Mouse (Mus musculus) adrenal gland, postnatal 14 days (tissue): Measurements from ENCODE around the gene Acin1. TPM values are rescaled to one million over a fixed set of nuclear protein-coding genes. Genes with fewer than 3 reads are reported as not detected.

ENCODE experiments used
- DNase-seq: peaks from one replicate; pipeline ENCODE4 v3.0.0; 2021; ENCODE audit warnings: mixed read lengths
- total RNA-seq: library from RNA; stranded (reverse); gene quantifications from 2 replicates; pipeline ENCODE4 v1.2.3, GENCODE M21; 2021

Acin1 gene
- total RNA-seq, 1 experiment from 2014 or later = 168 TPM

DNA sequence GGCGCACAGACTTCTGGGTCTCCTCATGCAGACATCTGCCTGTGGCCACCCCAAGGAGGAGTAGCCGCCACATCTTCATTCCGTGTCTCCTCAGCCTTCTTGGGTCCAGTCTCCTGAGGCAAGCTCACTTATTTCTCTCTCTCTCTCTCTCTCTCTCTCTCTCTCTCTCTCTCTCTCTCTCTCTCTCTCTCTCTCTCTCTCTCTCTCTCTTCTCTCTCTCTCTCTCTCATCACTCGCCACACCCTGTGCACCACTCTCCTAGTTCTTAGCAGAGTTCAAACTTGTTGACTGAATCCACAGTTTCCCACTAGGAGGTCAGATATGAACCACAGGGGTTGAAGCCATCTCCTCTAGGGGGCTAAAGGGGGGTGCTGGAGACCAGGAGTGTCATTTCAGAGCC lies 12.0 kb upstream of the Acin1 start, which contains the start of gene Gm29776:
Gm29776 (minus strand) TSS at position 101 of the 400 bp plus-strand sequence.
- no peak for DNase-seq

DNA sequence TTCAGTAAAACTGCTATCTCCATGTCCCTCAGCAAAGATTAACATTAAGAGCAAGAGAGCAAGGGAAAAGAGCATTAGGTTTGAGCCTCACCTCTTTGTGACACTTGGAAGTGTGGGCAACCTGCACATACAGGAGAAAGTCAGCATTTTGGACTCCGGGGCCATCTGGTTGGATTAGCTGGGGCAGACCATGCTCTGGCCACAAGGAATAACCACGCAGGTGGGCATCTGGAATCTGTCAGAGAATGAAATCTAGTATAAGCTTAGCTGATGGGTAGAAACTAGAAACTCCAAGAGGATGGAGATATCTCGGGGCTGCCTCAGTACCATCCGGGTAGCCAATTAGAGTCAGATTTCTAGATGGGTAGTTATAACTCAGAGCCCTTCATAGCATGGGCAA lies 10.0 kb upstream of the Acin1 start:
- no peak for DNase-seq

DNA sequence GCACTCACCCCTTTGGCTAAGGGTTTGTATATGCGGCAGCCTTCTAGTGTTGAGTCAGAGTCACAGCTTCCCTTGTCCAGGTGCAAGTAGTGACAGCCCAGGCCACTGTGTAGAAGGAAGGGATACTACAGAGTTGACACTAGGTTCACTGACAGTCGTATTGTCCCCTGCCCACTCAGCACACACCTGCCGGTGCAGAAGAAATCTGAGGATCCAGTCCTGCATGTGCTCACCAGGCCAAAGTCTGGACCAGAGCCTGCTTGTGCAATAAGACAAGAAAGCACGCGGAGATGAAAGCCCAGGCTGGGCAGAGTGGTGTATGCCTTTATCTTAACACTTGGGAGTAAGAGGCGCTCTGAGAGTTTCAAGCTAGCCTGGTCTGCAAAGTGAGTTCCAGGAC lies 8.3 kb upstream of the Acin1 start:
- no peak for DNase-seq

DNA sequence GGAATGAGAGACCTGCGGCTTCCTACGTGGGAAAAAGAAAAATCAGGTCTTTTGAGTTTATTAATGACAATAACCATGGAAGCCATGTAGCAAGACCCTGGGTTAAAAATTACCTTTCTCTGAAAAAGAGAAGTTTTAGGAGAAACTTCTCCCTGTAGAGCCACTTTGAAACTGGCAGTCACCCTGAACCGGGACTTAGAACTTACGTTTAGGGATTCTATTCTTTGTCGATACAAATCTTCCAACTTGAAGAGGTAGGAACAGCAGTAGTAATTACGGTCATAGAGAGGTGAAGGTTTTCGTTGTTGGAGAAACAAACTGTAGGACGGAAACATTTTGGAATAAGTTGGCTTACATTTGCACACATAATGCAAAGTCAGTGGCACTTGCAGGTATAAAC lies 520 bp upstream of the Acin1 start:
- no peak for DNase-seq

DNA sequence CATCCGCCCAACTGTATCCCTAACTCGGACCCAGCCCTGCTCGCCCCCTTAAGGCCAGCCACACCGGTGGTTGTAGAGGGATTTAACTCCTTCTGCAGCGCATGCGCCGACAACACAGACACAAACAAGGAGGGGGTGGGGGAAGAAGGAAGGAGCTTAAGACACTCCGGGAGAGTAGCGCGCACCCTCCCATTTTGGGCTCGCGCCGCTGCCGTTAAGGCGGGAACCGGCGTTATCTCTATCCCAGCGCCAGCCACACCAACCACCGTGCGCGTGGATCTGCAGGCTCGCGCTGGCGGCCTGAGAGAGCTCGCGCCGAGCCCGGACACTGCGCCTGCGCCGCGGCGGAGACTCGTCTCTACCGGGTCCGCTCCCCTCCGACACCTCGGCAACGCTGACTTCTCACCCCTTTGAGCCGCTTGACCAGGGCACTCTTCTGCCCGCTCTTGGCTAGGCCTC lies 639 bp downstream of the Acin1 start, which contains the start of gene 1700123O20Rik:
1700123O20Rik (plus strand) TSS at position 154 of the 459 bp plus-strand sequence.
- DNase-seq = peak; percentile 86

DNA sequence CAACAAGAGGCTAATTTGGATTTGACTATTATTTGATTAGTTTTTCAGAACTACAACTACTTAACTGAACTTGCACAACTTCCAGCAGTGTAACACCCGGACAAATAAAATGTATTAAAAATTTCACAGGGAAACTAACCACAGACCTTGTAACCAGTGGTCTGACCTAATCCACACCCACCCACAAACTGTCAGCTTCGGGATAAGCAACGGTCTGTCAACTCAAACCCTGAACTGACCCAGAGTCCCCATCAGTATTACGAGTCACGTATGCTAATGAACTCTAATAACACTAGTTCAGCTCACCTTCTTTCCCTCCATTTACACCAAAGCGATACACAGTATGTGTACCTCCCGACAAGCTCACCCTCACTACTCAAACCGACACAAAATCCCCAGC lies 1.3 kb downstream of the Acin1 start:
- DNase-seq = no peak

DNA sequence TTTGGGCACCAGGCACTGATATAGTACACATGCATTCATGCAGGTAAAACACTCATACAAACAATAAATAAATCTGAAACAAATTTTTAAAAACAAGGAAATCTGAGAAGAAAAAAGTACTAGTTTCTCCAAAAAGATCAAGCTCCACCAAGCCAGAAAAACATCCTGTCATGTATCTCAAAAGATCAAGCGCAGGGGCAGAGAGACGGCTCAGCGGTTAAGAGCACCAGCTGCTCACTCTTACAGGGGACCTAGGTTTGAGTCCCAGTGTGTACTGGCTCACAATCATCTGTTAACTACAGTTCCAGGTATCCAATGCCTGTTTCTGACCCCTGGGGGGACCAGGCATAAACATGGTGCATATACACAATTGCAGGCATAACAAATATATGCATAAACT lies 4.3 kb downstream of the Acin1 start:
- no peak for DNase-seq

DNA sequence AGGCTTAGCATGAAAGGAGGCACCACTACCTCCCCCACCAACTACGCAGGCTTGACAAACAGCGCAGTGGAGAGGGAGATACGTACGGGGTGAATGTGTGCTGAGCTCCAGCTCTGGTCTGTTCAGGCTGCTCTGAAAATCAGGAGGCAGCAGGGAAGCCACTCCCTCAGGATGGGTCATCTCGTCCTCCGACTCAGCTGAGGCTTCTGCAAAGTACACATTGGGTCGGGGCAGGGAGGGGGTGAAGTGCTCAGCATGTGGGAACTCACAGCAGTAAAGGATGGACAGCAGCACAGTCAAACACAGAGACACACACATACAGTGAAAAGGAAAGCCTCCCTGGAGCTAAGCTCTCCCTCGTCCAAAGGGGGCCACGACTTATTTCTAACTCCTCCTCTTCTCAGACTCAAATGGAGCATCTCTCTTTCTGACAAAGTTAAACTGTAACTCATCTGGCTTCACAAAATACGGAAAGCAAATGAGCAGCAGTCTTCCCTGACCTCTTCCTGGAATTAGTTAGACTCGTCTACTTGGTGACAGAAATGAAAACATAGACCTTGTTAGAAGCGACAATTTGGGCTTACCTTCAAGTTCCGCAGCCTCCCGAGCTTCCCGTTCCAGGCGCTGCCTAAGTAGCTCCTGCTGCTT lies 8.0 kb downstream of the Acin1 start:
- no peak for DNase-seq

DNA sequence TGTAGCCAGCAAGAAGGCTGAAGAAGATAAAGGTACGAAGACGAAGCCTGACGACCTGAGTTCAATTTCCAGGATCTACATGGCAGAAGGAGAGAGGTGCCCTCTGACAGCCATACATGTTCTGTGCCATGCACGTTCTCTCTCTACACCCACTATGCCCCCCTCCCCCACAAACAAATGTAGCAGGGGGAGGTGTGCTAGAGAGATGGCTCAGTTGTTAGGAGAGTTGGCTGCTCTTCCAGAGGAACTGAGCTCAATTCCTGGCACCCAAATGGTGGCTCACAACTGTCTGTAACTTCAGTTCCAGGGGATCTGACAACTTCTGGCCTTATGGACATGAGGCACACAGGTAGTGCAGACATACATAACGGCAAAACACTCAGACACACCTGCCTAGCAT lies 10.4 kb downstream of the Acin1 start:
- no peak for DNase-seq

DNA sequence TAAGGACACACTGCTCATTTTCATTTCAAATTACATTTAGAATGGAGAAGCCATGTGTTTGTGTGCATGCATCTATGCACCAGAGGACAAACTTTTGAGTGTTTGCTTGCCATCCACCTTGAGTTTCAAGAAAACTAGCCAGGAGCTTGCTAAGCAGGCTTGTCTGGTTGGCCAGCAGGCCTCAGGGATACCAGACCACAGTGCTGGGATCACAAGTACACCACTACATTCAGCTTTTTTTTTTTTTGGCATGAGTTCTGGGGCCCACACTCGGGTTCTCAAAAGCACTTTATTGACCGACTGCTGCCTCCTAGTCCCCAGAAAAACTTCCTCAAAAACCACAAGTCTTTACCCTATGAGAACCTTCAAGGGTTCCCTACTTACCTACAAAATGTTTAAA lies 12.4 kb downstream of the Acin1 start:
- DNase-seq = no peak

DNA sequence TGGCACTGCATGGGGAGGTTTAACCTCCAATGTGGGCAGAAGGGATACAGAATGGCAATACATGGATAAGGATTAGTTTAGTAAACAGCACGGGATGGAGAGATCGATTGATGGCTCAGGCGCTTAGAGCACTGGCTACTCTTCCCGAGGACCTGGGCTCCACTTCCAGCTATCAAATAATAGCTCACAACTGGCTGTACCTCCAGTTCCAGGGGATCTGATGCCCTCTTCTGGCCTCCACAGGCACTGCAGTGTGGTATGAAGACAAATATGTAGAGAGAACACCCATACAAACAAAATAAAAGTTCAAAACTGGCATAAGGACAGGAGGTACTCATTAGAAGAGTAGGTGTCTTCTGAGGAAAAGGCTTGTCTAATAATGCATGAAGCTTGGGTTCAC lies 17.4 kb downstream of the Acin1 start:
- DNase-seq = peak; percentile 72

DNA sequence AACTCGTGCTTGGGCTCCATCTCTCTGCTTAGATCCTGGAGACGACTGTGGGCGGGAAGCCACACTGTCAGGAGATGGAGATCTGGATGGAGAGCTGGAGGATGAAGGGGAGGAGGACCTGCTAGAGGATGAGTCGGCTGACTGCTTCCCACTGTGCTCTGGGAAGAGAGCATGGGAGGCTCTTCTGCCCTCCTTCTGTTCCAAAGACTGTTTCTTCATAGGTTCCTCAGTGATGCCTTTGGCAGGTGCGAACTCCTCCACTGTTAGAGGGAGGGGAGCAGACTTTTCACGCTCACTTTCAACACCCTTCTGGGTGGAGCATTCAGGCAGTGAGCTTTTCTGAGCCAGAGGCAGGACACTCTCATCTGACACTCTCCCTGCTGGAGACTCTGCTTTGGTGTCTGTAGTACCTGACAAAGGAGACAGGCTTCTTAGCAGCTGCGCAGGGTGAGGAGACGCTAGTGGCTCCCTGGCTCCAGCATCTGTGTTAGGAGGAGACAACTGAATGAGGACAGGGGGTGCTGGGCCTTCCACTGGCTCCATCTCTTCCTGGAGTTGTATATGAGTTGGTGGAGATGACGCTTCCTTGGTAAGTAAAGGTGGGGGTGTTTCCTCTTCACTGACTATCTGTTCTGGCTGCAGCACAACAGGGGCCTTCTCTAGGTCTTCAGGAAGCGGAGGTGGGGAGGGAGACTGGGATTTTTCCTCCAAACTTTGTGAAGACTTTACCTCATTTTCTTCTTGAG lies 22.1 kb downstream of the Acin1 start:
- DNase-seq = no peak

DNA sequence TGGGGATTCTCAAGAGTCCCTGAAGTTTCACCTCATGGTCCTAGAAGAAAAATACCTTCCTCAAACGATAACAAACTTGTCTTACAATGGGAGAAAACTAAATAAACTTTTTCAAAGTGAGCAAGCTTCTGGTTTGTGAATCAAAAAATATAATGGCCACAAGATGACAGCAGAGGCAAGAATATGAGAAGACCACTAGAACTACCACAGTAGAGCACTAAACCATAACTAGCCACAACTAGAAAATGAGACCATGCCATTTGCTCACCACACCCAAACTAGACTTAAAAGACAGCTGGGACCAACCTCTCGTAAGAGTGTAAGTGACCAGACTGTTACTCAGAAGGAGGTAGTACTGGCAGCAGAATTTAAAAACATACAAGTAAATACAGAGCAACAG lies 26.7 kb downstream of the Acin1 start:
- no peak for DNase-seq

DNA sequence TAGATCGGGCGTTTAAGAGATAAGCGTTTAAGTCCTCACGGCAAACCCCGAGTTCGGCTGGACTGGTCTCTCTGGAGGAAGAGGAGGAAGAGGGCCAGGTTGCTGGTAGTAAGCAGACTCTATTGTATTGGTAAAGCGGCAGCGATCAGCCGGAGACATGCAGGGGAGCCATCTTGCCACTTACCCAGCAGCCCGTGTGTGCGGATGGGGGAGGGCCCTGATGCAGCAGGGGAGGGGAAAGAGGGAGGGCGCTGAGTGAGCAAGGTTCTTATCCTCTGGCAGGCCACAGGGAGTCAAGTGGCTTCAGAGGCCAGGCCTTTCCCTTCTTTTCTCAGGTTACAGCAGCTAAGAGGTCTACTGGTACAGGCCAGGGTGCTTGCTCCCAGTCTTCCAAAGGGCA lies 33.2 kb downstream of the Acin1 start:
- DNase-seq = peak; percentile 94

DNA sequence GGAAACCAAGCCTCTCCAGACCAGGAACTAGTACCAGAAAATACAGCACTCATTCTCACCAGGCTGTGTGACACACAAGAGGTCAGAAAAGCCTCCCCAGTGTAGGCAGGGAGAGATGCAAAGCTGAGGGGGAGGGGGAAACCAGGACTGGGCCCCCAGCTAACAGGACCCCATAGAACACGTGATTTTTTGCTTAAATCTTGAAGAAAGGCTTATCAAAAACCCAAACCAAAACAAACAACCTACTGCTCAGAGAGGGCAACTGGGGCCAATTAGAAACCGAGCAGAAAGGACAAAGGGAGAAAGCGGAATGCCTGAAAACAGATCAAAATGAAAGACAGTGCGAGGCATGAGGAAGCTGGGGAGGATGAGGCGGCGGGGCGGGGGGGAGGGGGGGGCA lies 33.9 kb downstream of the Acin1 start:
- no peak for DNase-seq

DNA sequence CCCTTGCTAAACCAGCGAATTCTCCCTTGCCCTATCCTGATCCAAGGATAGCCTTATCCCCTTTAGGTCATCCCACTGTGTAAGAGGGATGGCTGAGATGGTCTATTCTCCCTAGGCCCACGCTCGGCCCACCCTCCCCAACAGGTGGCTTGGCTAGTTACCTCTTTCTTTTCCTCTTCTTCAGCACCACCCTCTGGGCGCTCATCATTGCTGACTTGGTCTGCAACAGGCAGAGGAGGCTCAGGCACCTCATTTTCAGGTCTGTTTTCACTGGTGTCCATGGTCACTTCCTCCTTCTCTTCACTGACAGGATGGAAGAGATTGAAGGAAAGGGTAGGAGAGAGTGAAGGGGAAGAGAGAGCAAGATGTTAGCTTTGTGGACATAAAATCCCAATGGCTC lies 35.2 kb downstream of the Acin1 start:
- DNase-seq = no peak

DNA sequence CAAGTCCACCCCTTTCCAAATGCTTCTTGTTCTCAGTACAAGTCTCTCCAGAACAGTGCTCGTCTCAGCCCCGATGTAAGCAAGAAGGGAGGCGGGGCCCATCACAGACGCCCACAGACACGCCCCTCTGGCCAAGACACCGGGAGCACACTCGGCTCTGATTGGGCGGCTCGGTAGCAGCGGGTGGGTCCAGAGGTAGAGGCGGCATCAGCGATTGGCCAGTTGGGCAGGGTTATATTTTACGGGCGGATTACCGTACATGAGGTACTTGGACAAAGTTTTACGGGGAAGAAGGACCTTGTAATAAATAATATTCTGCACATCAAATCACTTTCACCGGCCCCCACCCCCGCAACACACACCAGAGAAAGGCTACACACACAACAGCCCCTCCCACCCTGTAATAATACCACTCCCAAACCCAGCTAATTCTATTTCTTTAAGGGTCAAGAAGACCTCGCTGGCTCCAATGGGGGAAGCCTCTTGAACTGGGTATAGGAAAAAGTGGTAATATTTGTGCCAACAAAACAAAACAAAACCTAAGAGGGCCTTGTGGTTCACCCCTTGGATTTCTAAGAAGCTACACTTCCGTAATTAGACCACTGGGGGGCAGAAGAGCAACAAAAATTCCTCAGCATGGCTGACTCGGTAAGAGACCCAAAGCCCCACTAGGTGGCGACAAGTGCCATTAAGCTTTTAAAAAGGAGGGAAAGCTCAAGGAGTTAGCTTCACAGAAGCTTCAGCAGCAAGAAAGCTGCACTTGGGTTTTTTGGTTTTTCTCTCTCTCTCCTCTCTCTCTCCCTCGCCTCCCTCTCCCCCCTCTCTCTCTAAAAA lies 35.9 kb downstream of the Acin1 start:
- peak; percentile 90 for DNase-seq

DNA sequence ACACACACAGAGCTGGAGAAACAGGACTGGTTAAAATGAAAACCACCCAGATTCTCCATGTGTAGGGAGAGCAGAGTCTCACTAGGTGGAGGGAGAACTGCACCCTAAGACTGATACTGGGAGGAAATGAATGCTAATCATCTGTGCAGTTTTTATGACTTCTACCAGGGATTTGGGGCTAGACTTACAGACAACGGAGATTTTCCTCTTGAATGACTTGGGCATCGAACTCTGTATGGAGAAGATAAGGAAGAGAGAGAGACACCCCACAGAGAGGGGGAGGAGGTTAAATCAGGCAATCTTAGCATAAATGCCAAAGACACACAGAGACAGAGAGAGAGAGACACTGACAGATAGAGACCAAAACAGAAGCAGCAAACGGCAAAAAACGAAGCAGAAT lies 38.8 kb downstream of the Acin1 start:
- DNase-seq = no peak

DNA sequence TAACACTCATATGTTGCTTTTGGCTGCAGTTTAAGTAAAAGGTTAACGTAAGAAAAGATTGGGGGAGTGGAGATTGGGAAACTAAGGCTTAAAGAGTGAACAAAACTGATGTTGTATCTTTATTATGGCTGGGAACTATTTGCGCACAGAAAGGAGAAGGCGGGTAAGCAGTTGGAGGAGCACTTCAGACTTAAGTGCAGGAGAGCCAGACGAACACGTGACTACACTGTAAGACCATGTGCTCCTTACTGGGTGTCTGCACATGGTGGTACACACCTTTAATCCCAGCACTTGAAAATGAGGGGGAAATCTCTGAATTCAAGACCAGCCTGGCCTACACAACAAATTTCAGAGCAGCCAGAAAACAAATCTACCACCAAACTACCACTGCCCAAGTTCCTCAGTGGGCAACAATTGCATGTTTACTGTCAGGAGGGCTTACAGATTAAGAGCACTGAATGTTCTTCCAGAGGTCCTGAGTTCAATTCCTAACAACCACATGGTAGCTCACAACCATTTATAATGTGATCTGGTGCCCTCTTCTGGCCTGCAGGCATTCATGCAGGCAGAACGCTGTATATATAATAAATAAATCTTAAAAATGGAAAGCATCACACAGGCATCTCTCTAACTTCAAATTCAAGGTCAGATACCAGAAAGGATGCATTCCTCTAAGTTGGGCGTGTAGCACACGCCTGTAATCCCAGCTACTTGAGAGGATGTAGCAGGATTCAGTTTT lies 39.7 kb downstream of the Acin1 start:
- DNase-seq = no peak

DNA sequence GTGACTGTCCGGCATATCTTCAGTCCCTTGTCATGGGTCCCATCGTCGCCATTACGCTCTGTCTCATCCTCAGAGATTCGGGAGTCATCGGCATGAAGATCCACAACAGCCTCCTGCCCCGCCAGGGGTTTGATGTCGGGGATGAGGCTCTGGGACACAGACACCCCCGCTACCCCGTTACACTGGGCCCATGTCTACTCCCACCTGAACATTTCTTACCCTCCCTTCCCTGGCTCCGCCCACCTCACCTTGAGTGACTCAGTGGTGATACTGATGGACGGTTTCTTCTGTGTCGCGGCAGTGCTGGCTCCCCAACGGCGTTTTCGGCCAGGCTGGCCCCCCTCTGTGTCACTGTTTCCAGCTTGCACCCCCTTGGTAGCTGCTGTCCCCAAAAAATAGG lies 40.3 kb downstream of the Acin1 start:
- no peak for DNase-seq

DNA sequence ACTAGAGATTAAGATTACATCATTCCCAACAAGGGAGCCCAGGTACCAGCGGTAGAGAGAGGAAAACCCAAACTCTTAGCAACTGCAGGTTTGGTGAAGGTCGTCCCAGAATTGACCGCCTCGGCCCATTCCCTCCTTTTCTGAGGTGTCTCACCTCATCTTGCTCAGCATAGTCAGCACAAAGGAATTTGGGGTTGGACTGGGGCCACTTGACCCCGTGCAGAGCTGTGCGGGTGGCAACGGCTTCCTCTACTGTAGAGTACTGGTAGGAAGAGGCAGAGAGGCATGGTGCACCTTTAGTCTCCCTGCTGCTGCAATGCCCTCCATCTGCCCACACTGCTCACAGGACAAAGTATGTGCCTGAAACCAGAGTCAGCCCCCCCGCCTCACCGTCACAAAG lies 42.4 kb downstream of the Acin1 start:
- peak; percentile 35 for DNase-seq

DNA sequence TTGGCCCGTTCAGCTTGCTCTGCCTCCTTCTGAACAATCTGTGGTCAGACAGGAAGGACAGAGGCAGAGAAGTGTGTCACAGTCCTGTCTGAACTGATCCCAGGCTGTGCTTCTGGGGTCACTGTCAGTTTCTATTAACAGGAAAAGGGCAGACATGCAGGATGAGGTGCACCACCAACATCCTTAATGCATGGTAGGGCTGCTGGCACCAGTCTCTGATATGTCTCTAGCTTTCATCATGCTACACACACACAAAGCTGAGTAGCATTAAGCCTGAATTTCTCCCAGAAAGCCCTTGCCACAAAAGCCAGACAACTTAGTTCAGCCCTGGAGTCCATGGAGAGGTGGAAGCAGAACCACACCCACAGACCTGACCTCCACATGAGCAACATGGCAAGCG lies 43.7 kb downstream of the Acin1 start:
- no peak for DNase-seq
